Mouse (Mus musculus) forebrain, embryonic 15.5 days (tissue): ENCODE measurements around the gene 4931429L15Rik. TPM values are rescaled to one million over a fixed set of nuclear protein-coding genes. Genes with fewer than 3 reads are reported as not detected.
"Not testable (repeated sequence)": the region's sequence is repeated elsewhere in the genome, so short reads cannot be mapped to it uniquely, and the experiment has no call there.

Experiments used
- ATAC-seq: fragments of 200-750 bp; cut with Nextera tagmentation; replicated peaks from 2 replicates; pipeline ENCODE4 v1.8.0; 2017; ENCODE audit warnings: mild to moderate bottlenecking, moderate TSS enrichment, moderate library complexity
- H3K27ac ChIP-seq: fragments of 300-500 bp; sonication (generic); replicated peaks from 2 replicates; pipeline ENCODE4 v1.5.1; 2015; ENCODE audit warnings: mild to moderate bottlenecking, inconsistent platforms
- H3K27me3 ChIP-seq: fragments of 300-500 bp; sonication (generic); 2 replicates; pipeline ENCODE4 v1.6.1; 2015; ENCODE audit warnings: inconsistent platforms
- H3K36me3 ChIP-seq: fragments of 300-500 bp; sonication (generic); 2 replicates; pipeline ENCODE4 v1.6.1; 2015; ENCODE audit warnings: mild to moderate bottlenecking, inconsistent platforms
- H3K4me1 ChIP-seq: fragments of 300-500 bp; sonication (generic); 2 replicates; pipeline ENCODE4 v1.6.1; 2015; ENCODE audit warnings: inconsistent platforms
- H3K4me2 ChIP-seq: fragments of 300-500 bp; sonication (generic); replicated peaks from 2 replicates; pipeline ENCODE4 v1.6.1; 2015; ENCODE audit warnings: mild to moderate bottlenecking, inconsistent platforms
- H3K4me3 ChIP-seq: fragments of 300-500 bp; sonication (generic); 2 replicates; pipeline ENCODE4 v1.5.1; 2015; ENCODE audit warnings: mild to moderate bottlenecking, inconsistent platforms
- H3K9ac ChIP-seq: fragments of 300-500 bp; sonication (generic); replicated peaks from 2 replicates; pipeline ENCODE4 v1.6.1; 2015; ENCODE audit warnings: mild to moderate bottlenecking, inconsistent platforms
- H3K9me3 ChIP-seq: fragments of 300-500 bp; sonication (generic); 2 replicates; pipeline ENCODE4 v1.6.1; 2016; ENCODE audit warnings: inconsistent platforms
- WGBS: fragments of 180-500 bp; shearing (Covaris S2); methylation state at CpG from one replicate; pipeline ENCODE4 v1.1.7; 2015; ENCODE audit warnings: mixed read lengths; 5-methylcytosine and 5-hydroxymethylcytosine counted together
- polyA plus RNA-seq: library from polyadenylated mRNA; unstranded; fragments of >200 nt; fragmentation: Nextera tagmentation; extraction: Ambion mirVana; gene quantifications from 2 replicates; pipeline ENCODE4 v1.2.1, GENCODE M21; 2015

Gene 4931429L15Rik
- polyA plus RNA-seq, 1 experiment from 2014 or later: not detected

DNA sequence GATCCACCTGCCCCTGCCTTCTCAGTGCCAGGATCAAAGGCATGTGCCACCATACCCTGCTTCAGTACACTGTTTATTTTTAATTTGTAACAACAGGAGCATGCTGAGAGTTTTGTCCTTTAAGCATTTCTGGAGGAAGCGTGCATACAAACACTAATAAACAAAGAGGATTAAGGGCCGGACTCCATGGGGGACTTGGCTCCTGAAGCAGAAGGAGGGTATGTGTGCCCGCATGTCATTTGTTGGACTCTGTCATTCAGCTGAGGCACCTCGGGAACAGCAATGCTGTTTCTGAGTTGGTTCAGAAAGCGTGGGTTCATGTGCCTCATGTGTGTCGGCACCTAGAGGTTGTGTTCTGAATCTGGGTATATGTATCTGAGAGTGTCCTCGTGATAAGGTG is 17.5 kb upstream of the 4931429L15Rik start:
- WGBS: 31% methylated on average over 7 of the region's 7 CpGs
- H3K27me3 ChIP-seq: peaks cover 8% of the 10 kb centered on the region; the same call in 1 of the 2 replicates

DNA sequence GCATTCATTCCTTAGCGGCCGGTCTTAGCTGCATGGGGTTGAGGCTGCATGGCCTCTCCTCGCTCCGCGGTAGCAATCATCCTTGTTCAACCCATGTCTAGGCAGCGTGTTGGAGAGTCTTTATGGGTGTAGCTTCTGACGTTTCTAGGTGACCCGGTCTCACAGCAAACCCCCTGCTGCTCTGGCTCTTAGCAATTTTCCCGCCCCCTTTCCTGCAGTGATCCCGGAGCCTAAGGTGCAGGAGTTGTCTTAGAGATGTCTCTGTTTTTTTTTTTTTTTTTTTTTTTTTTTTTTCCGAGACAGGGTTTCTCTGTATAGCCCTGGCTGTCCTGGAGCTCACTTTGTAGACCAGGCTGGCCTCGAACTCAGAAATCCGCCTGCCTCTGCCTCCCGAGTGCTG is 16.5 kb upstream of the 4931429L15Rik start:
- not testable (repeated sequence) for H3K27me3 ChIP-seq, ATAC-seq, H3K9ac ChIP-seq, H3K36me3 ChIP-seq, H3K27ac ChIP-seq, H3K4me2 ChIP-seq, H3K4me3 ChIP-seq, H3K9me3 ChIP-seq
- WGBS: 69% methylated on average over 13 of the region's 14 CpGs
- peaks cover 23% of the 10 kb centered on the region for H3K4me1 ChIP-seq

More for the DNA sequence above, 17.5 kb upstream of the 4931429L15Rik start:
- no peaks in the 10 kb centered on the region for H3K9me3 ChIP-seq
- no peaks in the 10 kb centered on the region for H3K36me3 ChIP-seq
- no peak overlapping the region for H3K9ac ChIP-seq
- peaks cover 23% of the 10 kb centered on the region for H3K4me1 ChIP-seq
- H3K4me2 ChIP-seq: no peak overlapping the region
- no peak overlapping the region for H3K4me3 ChIP-seq
- peak overlapping the region; percentile 46 for H3K27ac ChIP-seq
- peak; percentile 41; the same call in 1 of the 2 replicates for ATAC-seq

DNA sequence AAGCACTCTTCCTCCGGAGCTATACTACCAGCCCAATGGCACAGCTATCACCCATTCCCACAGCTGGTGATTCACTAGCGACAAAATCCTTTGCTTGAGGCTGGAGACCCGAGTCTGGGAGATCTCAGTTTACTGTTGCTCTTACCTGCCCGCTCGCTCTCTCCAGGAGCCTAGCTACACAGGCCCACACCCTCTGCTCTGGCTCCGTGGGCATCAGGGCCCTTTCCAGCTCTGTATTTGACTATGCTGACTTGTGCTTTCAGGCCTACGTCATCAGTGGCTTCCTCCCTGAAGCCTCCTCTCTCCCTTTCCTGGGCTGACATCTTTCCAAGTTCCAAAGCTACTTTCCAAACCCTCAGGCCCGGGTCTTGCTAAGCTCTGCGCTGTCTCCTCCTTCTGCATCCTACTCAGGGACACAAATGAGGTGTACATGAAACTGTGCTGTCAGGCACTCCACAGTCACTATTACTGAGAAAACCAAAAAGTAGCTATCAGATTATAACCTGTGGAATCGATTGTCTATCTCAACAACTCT is 15.7 kb upstream of the 4931429L15Rik start:
- H3K4me3 ChIP-seq: no peak overlapping the region
- peaks cover 23% of the 10 kb centered on the region for H3K4me1 ChIP-seq
- peaks cover 8% of the 10 kb centered on the region; the same call in 1 of the 2 replicates for H3K27me3 ChIP-seq
- H3K36me3 ChIP-seq: no peaks in the 10 kb centered on the region
- no peak overlapping the region for H3K9ac ChIP-seq
- no peaks in the 10 kb centered on the region for H3K9me3 ChIP-seq
- no peak overlapping the region for H3K27ac ChIP-seq
- no peak for ATAC-seq
- WGBS: 73% methylated on average over 10 of the region's 10 CpGs
- no peak overlapping the region for H3K4me2 ChIP-seq

DNA sequence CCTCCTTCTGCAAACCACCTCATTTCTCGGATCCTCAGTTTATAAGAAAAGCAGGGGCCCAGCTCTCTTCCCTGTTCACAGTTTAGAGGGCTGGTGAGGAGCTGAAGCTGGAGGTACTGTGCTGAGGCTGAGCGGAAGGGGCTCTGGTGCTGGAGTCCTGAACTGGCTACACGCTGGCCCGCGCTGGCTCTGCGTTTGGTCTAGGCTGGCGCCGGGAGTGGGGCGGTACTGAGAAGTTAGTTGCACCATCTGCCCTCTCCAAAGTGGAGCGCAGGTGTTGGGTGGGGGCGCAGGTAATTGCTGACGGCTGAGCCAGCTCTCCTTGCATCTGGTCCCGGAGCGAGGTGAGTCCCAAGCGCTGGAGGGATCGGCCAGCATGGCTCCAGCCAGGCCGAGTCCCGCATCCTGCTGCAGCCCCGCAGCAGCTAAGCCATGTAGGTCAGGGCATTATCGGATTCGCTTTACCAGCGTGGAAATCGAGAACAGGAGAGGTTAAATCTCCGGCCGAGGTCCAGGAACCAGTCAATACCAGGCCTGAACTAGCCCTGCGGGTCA is 14.8 kb upstream of the 4931429L15Rik start:
- no peaks in the 10 kb centered on the region for H3K9me3 ChIP-seq
- no peaks in the 10 kb centered on the region for H3K36me3 ChIP-seq
- no peak for ATAC-seq
- peaks cover 23% of the 10 kb centered on the region for H3K4me1 ChIP-seq
- no peak overlapping the region for H3K4me3 ChIP-seq
- 39% methylated on average over 26 of the region's 26 CpGs for WGBS
- H3K27me3 ChIP-seq: peaks cover 8% of the 10 kb centered on the region; the same call in 1 of the 2 replicates
- no peak overlapping the region for H3K4me2 ChIP-seq
- no peak overlapping the region for H3K27ac ChIP-seq
- H3K9ac ChIP-seq: no peak overlapping the region

DNA sequence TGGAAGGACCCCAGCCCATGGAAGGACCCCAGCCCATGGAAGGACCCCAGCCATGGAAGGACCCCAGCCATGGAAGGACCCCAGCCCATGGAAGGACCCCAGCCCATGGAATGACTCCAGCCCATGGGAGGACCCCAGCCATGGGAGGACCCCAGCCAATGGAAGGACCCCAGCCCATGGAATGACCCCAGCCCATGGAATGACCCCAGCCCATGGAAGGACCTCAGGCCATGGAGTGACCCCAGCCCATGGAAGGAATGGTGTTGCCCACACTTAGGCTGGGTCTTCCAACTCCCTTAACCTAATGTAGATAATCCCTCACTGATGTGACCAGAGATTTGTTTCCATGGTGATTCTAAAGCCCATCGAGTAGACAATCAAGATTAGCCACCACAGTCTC is 11.5 kb upstream of the 4931429L15Rik start:
- Histone ChIP-seq H3K4me1 (peaks cover 18% of the 10 kb centered on the region), H3K9me3 (no peaks in the 10 kb centered on the region), H3K27ac (no peak overlapping the region), H3K27me3 (peaks cover 8% of the 10 kb centered on the region; the same call in 1 of the 2 replicates), H3K4me2 (no peak overlapping the region), H3K36me3 (no peaks in the 10 kb centered on the region), H3K9ac (no peak overlapping the region), H3K4me3 (no peak overlapping the region)
- WGBS: 70% methylated on average over 1 of the region's 1 CpGs
- ATAC-seq: no peak

DNA sequence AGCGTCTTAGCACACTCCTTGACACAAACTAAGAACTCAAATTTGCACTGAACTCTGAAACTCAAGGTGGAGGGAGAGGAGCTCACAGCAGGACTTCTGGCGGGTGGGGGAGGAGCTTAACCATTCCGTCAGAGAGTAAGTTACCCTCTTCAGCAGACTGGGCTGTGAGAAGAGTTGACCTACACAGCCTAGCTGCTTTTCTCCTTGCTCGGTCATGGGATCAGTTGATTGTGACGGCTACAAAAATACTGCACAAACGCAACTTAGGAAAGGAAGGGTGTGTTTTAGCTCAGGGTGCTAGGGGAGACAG is 10.8 kb upstream of the 4931429L15Rik start:
- ATAC-seq: no peak

DNA sequence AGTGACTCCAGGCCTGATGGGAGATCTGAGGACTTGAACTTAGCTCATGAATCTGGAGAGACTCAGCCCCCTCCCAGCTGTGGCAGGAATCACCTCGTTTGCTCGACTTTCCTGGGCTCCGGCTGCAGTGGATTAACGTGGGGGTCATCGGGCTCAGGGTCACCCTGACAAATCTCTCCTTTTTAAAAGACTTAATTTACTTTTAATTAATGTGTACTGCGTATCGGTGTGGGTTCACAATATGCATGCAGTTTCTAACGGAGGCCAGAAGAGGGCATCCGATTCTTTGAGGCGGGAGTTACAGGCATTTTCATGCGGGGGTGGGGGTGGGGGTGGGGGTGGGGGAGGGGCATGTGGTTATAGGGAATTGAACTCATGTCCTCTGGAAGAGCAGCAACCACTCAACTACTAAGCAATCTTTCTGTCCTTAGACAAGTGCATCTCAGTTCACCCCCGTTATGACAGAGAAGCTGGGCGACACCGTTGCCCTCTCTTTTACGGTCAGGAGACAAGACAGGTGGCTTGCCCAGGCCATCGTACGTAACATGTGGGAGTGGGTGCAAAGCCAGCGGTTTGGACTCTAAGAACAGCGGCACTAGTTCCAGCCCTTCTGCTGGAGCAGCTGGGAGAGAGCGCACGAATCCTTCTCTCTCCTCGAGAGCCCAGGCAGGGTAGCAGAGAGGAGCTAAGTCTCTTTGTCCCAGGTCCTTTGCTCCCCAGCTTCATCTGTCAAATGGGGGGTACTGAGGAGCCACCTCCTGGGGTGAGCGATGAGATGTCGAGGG is 10.2 kb upstream of the 4931429L15Rik start:
- WGBS: 20% methylated on average over 24 of the region's 24 CpGs
- Histone ChIP-seq H3K27ac (peak overlapping the region; percentile 79; the same call in 1 of the 2 replicates), H3K4me1 (peaks cover 18% of the 10 kb centered on the region), H3K9me3 (no peaks in the 10 kb centered on the region), H3K36me3 (no peaks in the 10 kb centered on the region), H3K4me3 (no peak overlapping the region), H3K27me3 (peaks cover 5% of the 10 kb centered on the region; the same call in 1 of the 2 replicates), H3K9ac (no peak overlapping the region), H3K4me2 (no peak overlapping the region)
- no peak for ATAC-seq

More for the DNA sequence above, 10.8 kb upstream of the 4931429L15Rik start:
- Histone ChIP-seq H3K36me3 (no peaks in the 10 kb centered on the region), H3K27ac (no peak overlapping the region), H3K9me3 (no peaks in the 10 kb centered on the region), H3K4me1 (peaks cover 18% of the 10 kb centered on the region), H3K4me3 (no peak overlapping the region), H3K27me3 (peaks cover 8% of the 10 kb centered on the region; the same call in 1 of the 2 replicates), H3K4me2 (no peak overlapping the region), H3K9ac (no peak overlapping the region)
- WGBS: 60% methylated on average over 6 of the region's 6 CpGs

DNA sequence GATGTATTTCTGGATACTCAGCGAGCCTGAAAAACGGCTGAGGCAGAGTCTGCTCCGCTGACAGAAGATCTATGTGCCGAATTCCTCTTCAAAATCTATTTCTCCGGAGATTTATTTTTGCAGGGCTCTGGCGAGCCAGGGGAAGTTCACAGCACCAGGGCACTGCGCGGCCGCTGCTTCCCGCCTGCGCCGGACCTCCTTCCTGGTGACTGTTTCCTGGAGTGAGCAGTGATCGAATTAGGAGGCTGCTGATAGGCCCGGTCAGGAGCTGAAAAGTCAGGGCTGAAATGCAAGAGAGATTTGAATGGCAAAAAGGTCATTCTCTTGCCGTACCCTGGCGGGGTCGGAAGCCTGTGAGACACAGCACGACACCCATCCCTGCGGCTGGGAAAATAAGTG is 9.5 kb upstream of the 4931429L15Rik start:
- no peaks in the 10 kb centered on the region for H3K9me3 ChIP-seq
- H3K27ac ChIP-seq: peak overlapping the region; percentile 79
- no peaks in the 10 kb centered on the region for H3K36me3 ChIP-seq
- H3K4me3 ChIP-seq: peak overlapping the region; percentile 15
- 5% methylated on average over 19 of the region's 19 CpGs for WGBS
- H3K27me3 ChIP-seq: no peaks in the 10 kb centered on the region
- H3K9ac ChIP-seq: peak overlapping the region; percentile 40
- H3K4me2 ChIP-seq: peak overlapping the region; percentile 45
- ATAC-seq: peak; percentile 42
- H3K4me1 ChIP-seq: peaks cover 18% of the 10 kb centered on the region

DNA sequence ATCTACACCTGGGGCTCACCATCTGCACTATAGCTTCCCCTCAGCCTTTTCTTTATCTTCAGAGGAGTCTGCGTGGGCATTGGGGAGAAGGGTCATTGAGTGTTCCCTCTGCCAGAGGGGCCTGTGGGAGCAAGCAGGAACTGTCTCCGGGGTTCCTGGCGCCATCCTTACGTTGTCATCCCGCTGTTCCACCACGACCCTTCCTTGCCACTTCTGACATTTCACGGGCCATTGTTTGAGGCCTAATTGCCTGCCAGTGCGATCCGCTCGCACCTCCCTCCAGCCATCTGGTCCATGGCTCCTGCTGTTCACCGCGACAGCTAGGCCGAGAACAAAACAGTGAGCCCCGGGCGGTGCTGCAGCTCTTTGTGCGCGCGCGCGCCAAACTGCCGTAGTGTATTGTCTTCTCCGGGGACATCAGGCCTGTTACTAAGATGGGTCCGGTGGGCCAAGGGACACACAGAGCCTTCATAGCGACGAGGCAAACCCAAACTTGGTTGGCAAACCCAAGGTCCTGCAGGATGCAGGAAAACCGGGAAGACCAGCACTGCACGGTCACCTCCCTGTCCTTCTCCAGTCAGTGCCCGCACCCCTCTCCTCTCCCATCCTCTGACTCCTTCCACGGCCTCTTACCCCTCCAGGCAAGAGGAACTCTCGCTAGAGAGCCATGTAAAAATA is 8.9 kb upstream of the 4931429L15Rik start:
- WGBS: under 1% methylated on average over 30 of the region's 30 CpGs
- Histone ChIP-seq H3K9me3 (no peaks in the 10 kb centered on the region), H3K9ac (peak overlapping the region; percentile 40), H3K36me3 (no peaks in the 10 kb centered on the region), H3K27ac (peak overlapping the region; percentile 79), H3K4me2 (peak overlapping the region; percentile 45), H3K4me3 (peak overlapping the region; percentile 15), H3K27me3 (no peaks in the 10 kb centered on the region), H3K4me1 (peaks cover 18% of the 10 kb centered on the region)
- peak; percentile 83 for ATAC-seq

DNA sequence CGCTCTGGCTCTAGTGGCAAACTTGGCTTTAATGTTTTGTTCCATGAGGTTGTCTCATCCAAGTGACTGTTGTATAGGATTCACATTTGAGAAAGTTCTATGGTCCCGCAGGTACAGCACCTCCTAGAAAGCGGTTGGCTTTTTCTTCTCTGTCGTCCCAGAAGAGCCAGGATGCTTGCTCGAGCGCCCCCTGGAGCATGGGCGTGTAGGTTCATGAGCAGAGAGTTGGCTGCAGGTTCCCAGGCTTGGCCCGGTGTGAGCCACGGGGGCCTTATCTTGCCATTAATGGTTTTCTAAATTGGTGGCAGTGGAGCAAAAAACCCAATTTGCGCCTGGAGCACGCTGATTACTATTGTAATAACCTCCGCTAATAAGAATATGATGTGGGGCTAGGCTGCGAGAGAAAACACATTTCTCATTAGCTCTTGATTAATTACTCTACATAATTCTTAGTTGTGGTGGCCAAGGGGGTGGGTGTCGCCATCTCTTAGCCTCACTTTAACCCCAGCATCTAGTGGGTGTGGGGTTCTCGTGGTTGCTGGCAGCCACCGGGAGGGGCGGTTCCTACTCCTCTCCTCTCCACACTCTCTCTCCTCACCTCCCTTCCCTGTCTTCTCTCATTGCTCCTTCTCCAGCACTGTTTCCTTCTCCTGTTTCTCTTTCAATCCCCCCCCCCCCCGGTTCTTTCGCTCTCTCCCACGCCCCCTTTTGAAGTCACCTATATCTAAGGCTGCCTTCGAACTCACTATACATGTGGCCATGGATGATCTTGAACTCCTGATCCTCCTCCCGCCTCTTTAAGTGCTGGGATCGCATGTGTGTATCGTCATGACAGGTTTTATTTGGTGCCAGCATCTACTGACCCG is 8.2 kb upstream of the 4931429L15Rik start:
- Histone ChIP-seq H3K4me2 (peak overlapping the region; percentile 45), H3K36me3 (no peaks in the 10 kb centered on the region), H3K4me1 (peaks cover 18% of the 10 kb centered on the region), H3K27ac (peak overlapping the region; percentile 79), H3K9me3 (no peaks in the 10 kb centered on the region), H3K9ac (peak overlapping the region; percentile 40; the same call in 1 of the 2 replicates), H3K27me3 (no peaks in the 10 kb centered on the region), H3K4me3 (peak overlapping the region; percentile 15; the same call in 1 of the 2 replicates)
- WGBS: 33% methylated on average over 25 of the region's 25 CpGs
- ATAC-seq: peak; percentile 32; the same call in 1 of the 2 replicates

DNA sequence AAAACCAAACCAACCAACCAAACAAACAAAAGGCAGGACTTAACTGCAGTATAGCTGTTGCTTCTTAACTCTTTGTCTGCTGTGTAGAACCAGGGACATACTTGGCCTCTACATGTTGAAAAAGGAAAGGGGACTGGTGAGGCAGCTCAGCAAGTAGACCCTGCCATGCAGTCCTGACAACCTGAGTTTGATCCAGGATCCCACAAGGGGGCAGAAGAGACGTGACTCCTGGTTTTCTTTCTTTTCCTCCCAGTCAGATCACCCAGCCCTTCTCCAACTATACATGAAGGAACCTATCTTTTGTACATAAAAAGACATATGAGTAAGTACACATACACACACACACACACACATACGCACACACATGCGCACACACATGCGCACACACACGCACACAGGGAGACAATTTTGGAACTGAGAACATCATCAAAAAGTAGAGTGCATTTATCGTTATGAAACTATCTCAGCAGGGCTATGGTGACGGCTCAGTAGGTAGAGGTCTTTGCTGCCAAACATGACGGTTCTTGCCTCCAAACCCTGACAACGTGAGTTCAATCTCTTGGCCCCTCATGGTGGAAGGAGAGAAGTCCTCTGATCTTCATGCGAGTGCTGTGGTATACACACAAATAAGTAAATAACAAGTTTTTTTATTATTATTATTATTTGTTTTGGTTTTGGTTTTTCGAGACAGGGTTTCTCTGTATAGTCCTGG is 7.1 kb upstream of the 4931429L15Rik start:
- H3K27me3 ChIP-seq: no peaks in the 10 kb centered on the region
- 89% methylated on average over 11 of the region's 11 CpGs for WGBS
- ATAC-seq: no peak
- no peak overlapping the region for H3K27ac ChIP-seq
- H3K9ac ChIP-seq: no peak overlapping the region
- H3K4me1 ChIP-seq: peaks cover 21% of the 10 kb centered on the region
- H3K4me2 ChIP-seq: no peak overlapping the region
- no peak overlapping the region for H3K4me3 ChIP-seq
- no peaks in the 10 kb centered on the region for H3K9me3 ChIP-seq
- no peaks in the 10 kb centered on the region for H3K36me3 ChIP-seq
